Mouse (Mus musculus): ENCODE data around the gene Pcca.

Gene Pcca

GRCm38 (mm10) chr14:122753278-122753677 lies 219.2 kb downstream of the Pcca start:
- no peak for DNase-seq

- DNase-seq = no peak
Measured at GRCm38 (mm10) chr14:122754311-122754710, 220.2 kb downstream of the Pcca start.

- DNase-seq = no peak
Measured at GRCm38 (mm10) chr14:122755559-122755958, 221.4 kb downstream of the Pcca start.

GRCm38 (mm10) chr14:122756671-122757070 lies 222.5 kb downstream of the Pcca start:
- no peak for DNase-seq

- no peak for DNase-seq
Measured at GRCm38 (mm10) chr14:122759890-122760289, 225.8 kb downstream of the Pcca start.

- no peak for DNase-seq
Measured at GRCm38 (mm10) chr14:122760803-122761202, 226.7 kb downstream of the Pcca start.

GRCm38 (mm10) chr14:122762603-122763002 lies 228.5 kb downstream of the Pcca start:
- DNase-seq = no peak

GRCm38 (mm10) chr14:122765951-122766350 lies 231.8 kb downstream of the Pcca start:
- DNase-seq = no peak

- DNase-seq = no peak
Measured at GRCm38 (mm10) chr14:122766448-122766847, 232.3 kb downstream of the Pcca start.

- DNase-seq = no peak
Measured at GRCm38 (mm10) chr14:122784701-122785100, 250.6 kb downstream of the Pcca start.

GRCm38 (mm10) chr14:122788199-122788598 lies 254.1 kb downstream of the Pcca start:
- no peak for DNase-seq

- no peak for DNase-seq
Measured at GRCm38 (mm10) chr14:122790111-122790510, 256.0 kb downstream of the Pcca start.

- DNase-seq = no peak
Measured at GRCm38 (mm10) chr14:122793368-122793767, 259.2 kb downstream of the Pcca start.

GRCm38 (mm10) chr14:122800296-122800695 lies 266.2 kb downstream of the Pcca start:
- no peak for DNase-seq

- no peak for DNase-seq
Measured at GRCm38 (mm10) chr14:122821002-122821401, 286.9 kb downstream of the Pcca start.

GRCm38 (mm10) chr14:122823791-122824190 lies 289.7 kb downstream of the Pcca start:
- no peak for DNase-seq

- no peak for DNase-seq
Measured at GRCm38 (mm10) chr14:122825464-122825863, 291.3 kb downstream of the Pcca start.

GRCm38 (mm10) chr14:122830433-122830832 lies 296.3 kb downstream of the Pcca start:
- no peak for DNase-seq

GRCm38 (mm10) chr14:122833666-122834065 lies 299.5 kb downstream of the Pcca start:
- no peak for DNase-seq

- no peak for DNase-seq
Measured at GRCm38 (mm10) chr14:122834753-122835152, 300.6 kb downstream of the Pcca start.

- DNase-seq = no peak
Measured at GRCm38 (mm10) chr14:122835487-122836190, 301.5 kb downstream of the Pcca start.

GRCm38 (mm10) chr14:122836221-122836620 lies 302.1 kb downstream of the Pcca start:
- no peak for DNase-seq

- no peak for DNase-seq
Measured at GRCm38 (mm10) chr14:122837018-122837417, 302.9 kb downstream of the Pcca start.

- DNase-seq = peak; percentile 9 to 16
Measured at GRCm38 (mm10) chr14:122852506-122853057, 318.5 kb downstream of the Pcca start.

GRCm38 (mm10) chr14:122859792-122860191 lies 325.7 kb downstream of the Pcca start:
- DNase-seq = no peak
